Mouse (Mus musculus): ENCODE results near the gene Borcs5.

DNA sequence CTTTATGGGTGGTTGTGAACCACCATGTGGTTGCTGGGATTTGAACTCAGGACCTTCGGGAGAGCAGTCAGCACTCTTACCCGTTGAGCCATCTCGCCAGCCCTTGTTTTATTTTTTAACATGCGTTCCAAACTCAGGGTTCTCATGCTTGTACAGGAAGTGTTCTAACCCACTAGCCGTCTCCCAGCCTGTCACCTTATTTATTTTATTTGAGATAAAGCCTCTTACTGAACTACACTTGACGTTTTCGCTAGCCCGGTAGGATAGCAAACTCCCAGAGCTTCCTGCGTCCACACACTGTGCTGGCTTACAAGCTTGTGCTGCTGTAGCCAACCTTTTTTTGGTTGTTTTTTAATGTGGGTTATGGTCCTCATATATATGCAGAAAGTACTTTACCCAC is 26.5 kb downstream of the Borcs5 start:
- TF ChIP-seq CTCF (IDR thresholded peaks at IDR 0.05; ENCODE audit: extremely low read depth, insufficient read depth, insufficient read length, insufficient replicate concordance) (no peak), POLR2A (IDR thresholded peaks at IDR 0.05; ENCODE audit: low read depth, low read length) (no peak)

All from spleen, adult 2 months (tissue).